Mouse (Mus musculus) embryonic facial prominence, embryonic 12.5 days (tissue): Measurements from ENCODE around the gene Olfr282. TPM values are rescaled to one million over a fixed set of nuclear protein-coding genes. Genes with fewer than 3 reads are reported as not detected.
"Not testable (repeated sequence)": the region's sequence is repeated elsewhere in the genome, so short reads cannot be mapped to it uniquely, and the experiment has no call there.

Experiments
- ATAC-seq: fragments of 200-750 bp; cut with Nextera tagmentation; 2 replicates; pipeline ENCODE4 v1.8.0; 2017; ENCODE audit not compliant: insufficient number of reproducible peaks, insufficient read depth, low FRiP score, low TSS enrichment
- H3K27ac ChIP-seq: fragments of 300-500 bp; sonication (generic); 2 replicates; pipeline ENCODE4 v1.5.1; 2016; ENCODE audit warnings: mild to moderate bottlenecking
- H3K27me3 ChIP-seq: fragments of 300-500 bp; sonication (generic); 2 replicates; pipeline ENCODE4 v1.6.1; 2016; ENCODE audit warnings: mild to moderate bottlenecking, moderate library complexity
- H3K36me3 ChIP-seq: fragments of 300-500 bp; sonication (generic); 2 replicates; pipeline ENCODE4 v1.6.1; 2016; ENCODE audit warnings: mild to moderate bottlenecking
- H3K4me1 ChIP-seq: fragments of 300-500 bp; sonication (generic); 2 replicates; pipeline ENCODE4 v1.6.1; 2016
- H3K4me2 ChIP-seq: fragments of 300-500 bp; sonication (generic); replicated peaks from 2 replicates; pipeline ENCODE4 v1.6.1; 2016; ENCODE audit warnings: mild to moderate bottlenecking, moderate library complexity
- H3K4me3 ChIP-seq: fragments of 300-500 bp; sonication (generic); 2 replicates; pipeline ENCODE4 v1.5.1; 2016; ENCODE audit warnings: mild to moderate bottlenecking
- H3K9ac ChIP-seq: fragments of 300-500 bp; sonication (generic); 2 replicates; pipeline ENCODE4 v1.6.1; 2016; ENCODE audit warnings: mild to moderate bottlenecking, moderate library complexity
- H3K9me3 ChIP-seq: fragments of 300-500 bp; sonication (generic); 2 replicates; pipeline ENCODE4 v1.6.1; 2016; ENCODE audit warnings: mild to moderate bottlenecking, moderate library complexity
- WGBS: fragments of 180-500 bp; shearing (Covaris S2); methylation state at CpG from one replicate; pipeline ENCODE4 v1.1.7; 2016; 5-methylcytosine and 5-hydroxymethylcytosine counted together
- polyA plus RNA-seq: library from polyadenylated mRNA; unstranded; fragments of >200 nt; fragmentation: Nextera tagmentation; extraction: Ambion mirVana; gene quantifications from 2 replicates; pipeline ENCODE4 v1.2.1, GENCODE M21; 2016

The Olfr282 gene
- polyA plus RNA-seq, 1 experiment from 2014 or later: not detected

DNA sequence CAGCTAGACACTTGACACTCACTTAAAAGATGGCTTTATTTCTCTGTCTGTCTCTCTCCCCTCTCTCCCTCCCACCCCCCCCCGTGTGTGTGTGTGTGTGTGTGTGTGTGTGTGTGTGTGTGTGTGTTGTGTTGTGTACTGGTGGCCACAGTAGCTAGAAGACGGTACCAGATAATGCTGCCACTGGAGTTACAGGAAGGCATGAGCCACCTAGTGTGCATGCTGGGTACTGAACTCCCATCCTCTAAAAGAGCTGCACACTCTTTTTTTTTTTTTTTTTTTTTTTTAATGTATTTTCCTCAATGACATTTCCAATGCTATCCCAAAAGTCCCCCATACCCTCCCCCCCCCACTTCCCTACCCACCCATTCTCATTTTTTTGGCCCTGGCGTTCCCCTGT is 13.7 kb upstream of the Olfr282 start:
- not testable (repeated sequence) for H3K27ac ChIP-seq, H3K9me3 ChIP-seq, H3K36me3 ChIP-seq, H3K4me1 ChIP-seq, H3K9ac ChIP-seq, H3K27me3 ChIP-seq, H3K4me3 ChIP-seq, H3K4me2 ChIP-seq, ATAC-seq
- WGBS: 72% methylated on average over 2 of the region's 3 CpGs

DNA sequence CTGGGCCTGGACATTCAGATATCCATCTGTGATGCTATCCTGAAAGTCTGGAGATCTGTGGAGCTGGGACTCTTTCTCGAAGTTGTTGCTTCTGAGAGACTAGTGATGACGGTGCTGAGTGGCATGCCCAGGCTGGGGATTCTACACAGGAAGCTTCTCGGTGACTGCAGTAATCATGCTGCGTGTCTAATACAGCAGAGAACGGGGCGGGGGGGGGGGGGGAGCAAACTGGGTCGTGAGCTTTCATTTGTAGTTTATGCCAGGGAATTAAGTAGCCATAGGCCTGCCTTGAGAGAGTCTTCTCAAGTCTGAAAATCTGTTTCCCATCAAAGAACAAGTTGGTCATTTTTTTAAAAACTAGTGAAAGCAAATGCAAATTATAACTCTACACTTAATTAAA is 12.9 kb upstream of the Olfr282 start:
- no peak for ATAC-seq
- Histone ChIP-seq H3K4me2 (no peak overlapping the region), H3K27ac (no peak overlapping the region), H3K9ac (no peak overlapping the region), H3K9me3 (no peaks in the 10 kb centered on the region), H3K4me3 (no peak overlapping the region), H3K36me3 (no peaks in the 10 kb centered on the region), H3K27me3 (no peaks in the 10 kb centered on the region), H3K4me1 (no peaks in the 10 kb centered on the region)
- WGBS: 63% methylated on average over 7 of the region's 7 CpGs

GRCm38 (mm10) chr15:98420897-98421296 is 10.1 kb upstream of the Olfr282 start:
- 25% methylated on average over 4 of the region's 4 CpGs for WGBS
- H3K9me3 ChIP-seq: no peaks in the 10 kb centered on the region

GRCm38 (mm10) chr15:98424326-98424725 is 6.7 kb upstream of the Olfr282 start:
- Histone ChIP-seq H3K9ac (no peak overlapping the region), H3K27ac (no peak overlapping the region), H3K27me3 (no peaks in the 10 kb centered on the region), H3K4me2 (peak overlapping the region; percentile 32), H3K9me3 (no peaks in the 10 kb centered on the region), H3K4me3 (no peak overlapping the region), H3K36me3 (no peaks in the 10 kb centered on the region), H3K4me1 (peaks cover 12% of the 10 kb centered on the region)
- 45% methylated on average over 14 of the region's 14 CpGs for WGBS
- ATAC-seq: no peak

More at GRCm38 (mm10) chr15:98420897-98421296, 10.1 kb upstream of the Olfr282 start:
- Histone ChIP-seq H3K27me3 (no peaks in the 10 kb centered on the region), H3K4me1 (peaks cover 12% of the 10 kb centered on the region), H3K27ac (no peak overlapping the region), H3K9ac (no peak overlapping the region), H3K36me3 (no peaks in the 10 kb centered on the region), H3K4me3 (no peak overlapping the region), H3K4me2 (no peak overlapping the region)
- ATAC-seq: no peak

GRCm38 (mm10) chr15:98424753-98425152 is 6.3 kb upstream of the Olfr282 start:
- Histone ChIP-seq H3K4me1 (peaks cover 12% of the 10 kb centered on the region), H3K36me3 (no peaks in the 10 kb centered on the region), H3K9me3 (no peaks in the 10 kb centered on the region), H3K27me3 (no peaks in the 10 kb centered on the region), H3K4me2 (peak overlapping the region; percentile 32), H3K4me3 (no peak overlapping the region), H3K27ac (no peak overlapping the region), H3K9ac (no peak overlapping the region)
- no peak for ATAC-seq
- WGBS: 37% methylated on average over 6 of the region's 6 CpGs

- 87% methylated on average over 7 of the region's 7 CpGs for WGBS
- no peak overlapping the region for H3K27ac ChIP-seq
- no peaks in the 10 kb centered on the region for H3K36me3 ChIP-seq
- H3K27me3 ChIP-seq: no peaks in the 10 kb centered on the region
- peaks cover 12% of the 10 kb centered on the region for H3K4me1 ChIP-seq
- H3K4me2 ChIP-seq: no peak overlapping the region
- no peak overlapping the region for H3K4me3 ChIP-seq
- ATAC-seq: no peak
- H3K9me3 ChIP-seq: no peaks in the 10 kb centered on the region
- no peak overlapping the region for H3K9ac ChIP-seq
These were observed 5.8 kb upstream of the Olfr282 start for GRCm38 (mm10) chr15:98425188-98425587.

DNA sequence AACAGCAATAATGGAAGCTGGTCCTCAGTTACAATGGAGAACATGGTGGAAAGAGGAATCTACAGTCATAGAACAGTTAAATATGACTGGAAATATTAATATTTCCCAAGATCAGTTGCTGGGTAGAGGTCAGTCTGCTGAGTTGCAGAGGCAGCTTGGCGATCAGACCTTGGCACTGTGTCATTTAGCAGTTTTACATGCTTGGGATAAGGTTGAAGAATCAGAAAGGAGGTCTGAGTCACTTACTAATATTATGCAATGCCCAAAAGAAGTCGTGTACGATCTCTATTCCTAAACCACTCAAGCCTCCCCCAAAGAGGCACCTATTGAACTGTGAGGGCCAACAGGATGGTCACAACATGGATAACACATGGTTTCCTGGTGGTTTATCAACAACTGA is 13.5 kb downstream of the Olfr282 start:
- no peak overlapping the region for H3K4me3 ChIP-seq
- H3K4me1 ChIP-seq: no peaks in the 10 kb centered on the region
- H3K27me3 ChIP-seq: no peaks in the 10 kb centered on the region
- 0 out of 2 replicates have a peak, but pooled peaks cover 4% of the 10 kb centered on the region for H3K9me3 ChIP-seq
- no peak for ATAC-seq
- no peaks in the 10 kb centered on the region for H3K36me3 ChIP-seq
- H3K4me2 ChIP-seq: no peak overlapping the region
- WGBS: 74% methylated on average over 3 of the region's 3 CpGs
- no peak overlapping the region for H3K27ac ChIP-seq
- H3K9ac ChIP-seq: no peak overlapping the region

GRCm38 (mm10) chr15:98448521-98448920 is 17.5 kb downstream of the Olfr282 start:
- no peak overlapping the region for H3K27ac ChIP-seq
- no peaks in the 10 kb centered on the region for H3K27me3 ChIP-seq
- H3K36me3 ChIP-seq: no peaks in the 10 kb centered on the region
- no peak overlapping the region for H3K4me3 ChIP-seq
- H3K4me2 ChIP-seq: no peak overlapping the region
- ATAC-seq: no peak
- H3K4me1 ChIP-seq: no peaks in the 10 kb centered on the region
- H3K9me3 ChIP-seq: 0 out of 2 replicates have a peak, but pooled peaks cover 4% of the 10 kb centered on the region
- WGBS: 59% methylated on average over 4 of the region's 4 CpGs
- no peak overlapping the region for H3K9ac ChIP-seq

GRCm38 (mm10) chr15:98452288-98452687 is 21.3 kb downstream of the Olfr282 start, which contains the start of gene Olfr281:
Gene Olfr281, plus strand, starts transcription at chr15:98452588.
- ATAC-seq: no peak
- 87% methylated on average over 7 of the region's 7 CpGs for WGBS
- no peak within 1 kb of the TSS for H3K9ac ChIP-seq
- no peak within 1 kb of the TSS for H3K4me3 ChIP-seq
- no peaks in the 10 kb centered on the region for H3K9me3 ChIP-seq
- H3K4me2 ChIP-seq: no peak within 1 kb of the TSS
- no peak within 1 kb of the TSS for H3K27ac ChIP-seq
- no peaks in the 10 kb centered on the region for H3K36me3 ChIP-seq
- H3K27me3 ChIP-seq: no peaks in the 10 kb centered on the region
- no peaks in the 10 kb centered on the region for H3K4me1 ChIP-seq

GRCm38 (mm10) chr15:98469596-98469995 is 38.6 kb downstream of the Olfr282 start, which contains the start of gene OR5BS1P:
Gene OR5BS1P, plus strand, starts transcription at chr15:98469896.
- no peak within 1 kb of the TSS for H3K4me3 ChIP-seq
- H3K36me3 ChIP-seq: no peaks in the 10 kb centered on the region
- H3K27me3 ChIP-seq: no peaks in the 10 kb centered on the region
- no peak within 1 kb of the TSS for H3K27ac ChIP-seq
- ATAC-seq: no peak
- 85% methylated on average over 4 of the region's 4 CpGs for WGBS
- H3K9ac ChIP-seq: no peak within 1 kb of the TSS
- H3K4me1 ChIP-seq: no peaks in the 10 kb centered on the region
- H3K4me2 ChIP-seq: no peak within 1 kb of the TSS
- no peaks in the 10 kb centered on the region for H3K9me3 ChIP-seq

DNA sequence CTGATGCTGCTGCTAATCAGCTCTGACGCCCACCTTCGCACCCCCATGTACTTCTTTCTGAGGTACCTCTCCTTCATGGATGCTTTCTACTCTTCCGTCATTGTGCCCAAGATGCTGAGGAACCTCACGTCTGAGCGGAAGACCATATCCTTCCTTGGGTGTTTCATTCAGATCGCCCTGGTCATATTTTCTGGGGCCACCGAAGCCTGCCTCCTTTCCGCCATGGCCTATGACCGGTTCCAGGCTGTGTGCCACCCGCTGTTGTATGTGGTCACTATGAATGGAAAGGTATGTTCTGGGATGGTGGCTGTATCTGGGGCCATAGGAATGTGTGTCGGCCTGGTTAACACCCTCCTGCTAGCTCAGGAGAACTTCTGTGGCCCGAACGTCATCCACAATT is 40.5 kb downstream of the Olfr282 start:
- no peak for ATAC-seq
- Histone ChIP-seq H3K27me3 (no peaks in the 10 kb centered on the region), H3K9me3 (no peaks in the 10 kb centered on the region), H3K4me1 (no peaks in the 10 kb centered on the region), H3K9ac (no peak overlapping the region), H3K36me3 (no peaks in the 10 kb centered on the region), H3K27ac (no peak overlapping the region), H3K4me3 (no peak overlapping the region), H3K4me2 (no peak overlapping the region)
- WGBS: 91% methylated on average over 13 of the region's 13 CpGs

- Histone ChIP-seq H3K36me3 (no peaks in the 10 kb centered on the region), H3K27ac (no peak overlapping the region), H3K27me3 (no peaks in the 10 kb centered on the region), H3K4me2 (no peak overlapping the region), H3K9ac (no peak overlapping the region), H3K4me1 (no peaks in the 10 kb centered on the region), H3K4me3 (no peak overlapping the region), H3K9me3 (no peaks in the 10 kb centered on the region)
- 83% methylated on average over 10 of the region's 10 CpGs for WGBS
- no peak for ATAC-seq
These were observed 43.9 kb downstream of the Olfr282 start for GRCm38 (mm10) chr15:98474958-98475357.

- Histone ChIP-seq H3K27me3 (no peaks in the 10 kb centered on the region), H3K9ac (no peak overlapping the region), H3K4me1 (no peaks in the 10 kb centered on the region), H3K36me3 (no peaks in the 10 kb centered on the region), H3K4me2 (no peak overlapping the region), H3K9me3 (no peaks in the 10 kb centered on the region), H3K4me3 (no peak overlapping the region), H3K27ac (no peak overlapping the region)
- WGBS: 51% methylated on average over 10 of the region's 10 CpGs
- ATAC-seq: no peak
These were observed 44.4 kb downstream of the Olfr282 start for GRCm38 (mm10) chr15:98475382-98475781.
